Mouse (Mus musculus) left cerebral cortex, postnatal 36 days (tissue): ENCODE data around the gene Calml3. TPM values are rescaled to one million over a fixed set of nuclear protein-coding genes. Genes with fewer than 3 reads are reported as not detected.
"Not testable (repeated sequence)": the region's sequence is repeated elsewhere in the genome, so short reads cannot be mapped to it uniquely, and the experiment has no call there.

Experiments
- DNase-seq, 2 experiments: peaks; one replicate each; pipeline ENCODE4 v3.0.0; 2021 to 2022; ENCODE audit warnings: low spot score in 2 of 2, mixed read lengths in 1 of 2
- intact Hi-C: fragments of 180-260 bp; cut with DNase I; formaldehyde crosslinking; loops from one replicate; pipeline ENCODE4 v1.15.1; 2025
- total RNA-seq, 2 experiments: library from RNA; stranded (reverse); gene quantifications; 2 replicates each; pipeline ENCODE4 v1.2.3; 2021

The Calml3 gene
- total RNA-seq: not detected

DNA sequence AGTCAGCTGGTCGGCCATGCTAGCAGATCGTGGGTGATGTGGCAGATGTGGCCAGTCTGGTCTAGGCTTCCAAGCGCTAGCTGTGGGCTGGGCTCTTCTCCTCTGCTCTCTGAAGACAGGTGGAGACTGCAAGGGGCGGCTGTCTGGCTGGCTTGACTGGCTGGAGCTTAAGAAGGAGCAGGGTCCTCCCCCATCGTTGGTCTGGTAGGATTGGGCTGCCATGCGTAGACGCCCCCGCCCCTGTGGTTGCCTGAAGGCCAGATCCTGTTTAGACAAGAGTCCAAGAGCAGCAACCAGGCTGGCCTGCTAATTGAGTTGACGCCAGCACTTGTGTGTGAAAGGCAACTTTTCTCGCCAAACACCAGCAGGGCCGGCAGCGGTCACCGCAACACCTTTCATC, at the start of gene Calml3:
TSS of gene Calml3 (minus strand) at position 131 of the 400 bp plus-strand sequence.
- DNase-seq: no peak
- intact Hi-C loops: no loop called here

DNA sequence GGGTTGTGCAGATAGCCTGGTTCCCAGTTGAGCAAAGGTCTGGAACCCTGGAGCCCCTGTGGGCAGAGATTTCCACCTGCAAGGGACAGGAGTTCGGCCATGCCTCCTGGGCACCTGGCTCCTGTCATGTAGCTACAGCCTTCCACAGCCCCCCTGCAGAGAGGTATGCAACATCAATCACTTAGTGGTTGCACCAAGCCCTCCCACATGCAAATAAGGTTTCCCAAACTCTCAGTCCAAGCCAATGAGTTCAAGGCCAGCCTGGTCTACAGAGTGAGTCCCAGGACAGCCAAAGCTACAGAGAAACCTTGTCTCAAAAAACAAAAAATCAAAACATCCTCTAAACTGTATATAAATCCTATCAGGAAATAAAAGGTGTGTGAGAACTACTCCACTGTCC, 46.2 kb upstream of the Calml3 start:
- no peak for DNase-seq
- intact Hi-C loops: no loop called here

DNA sequence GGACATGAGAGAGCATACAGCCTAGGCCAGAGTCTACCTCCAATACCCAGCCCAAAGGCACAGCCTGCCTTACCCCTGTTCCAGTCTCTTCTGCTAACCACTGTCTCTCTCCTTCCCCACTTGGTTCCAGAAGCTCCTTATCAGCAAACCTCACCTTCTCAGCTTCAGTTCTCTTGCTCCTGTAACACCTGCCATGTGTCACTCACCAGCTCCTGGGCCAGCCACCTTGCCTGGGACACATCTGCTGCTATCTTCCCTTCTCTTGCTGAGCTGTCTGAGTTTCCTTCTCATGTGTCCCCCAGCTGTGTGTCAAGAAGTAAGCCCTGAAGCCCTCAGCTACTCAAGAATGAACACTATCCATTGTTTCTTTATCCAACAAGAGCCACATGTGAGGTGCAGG, 36.5 kb upstream of the Calml3 start:
- intact Hi-C loops, DNase-seq: not testable (repeated sequence)

DNA sequence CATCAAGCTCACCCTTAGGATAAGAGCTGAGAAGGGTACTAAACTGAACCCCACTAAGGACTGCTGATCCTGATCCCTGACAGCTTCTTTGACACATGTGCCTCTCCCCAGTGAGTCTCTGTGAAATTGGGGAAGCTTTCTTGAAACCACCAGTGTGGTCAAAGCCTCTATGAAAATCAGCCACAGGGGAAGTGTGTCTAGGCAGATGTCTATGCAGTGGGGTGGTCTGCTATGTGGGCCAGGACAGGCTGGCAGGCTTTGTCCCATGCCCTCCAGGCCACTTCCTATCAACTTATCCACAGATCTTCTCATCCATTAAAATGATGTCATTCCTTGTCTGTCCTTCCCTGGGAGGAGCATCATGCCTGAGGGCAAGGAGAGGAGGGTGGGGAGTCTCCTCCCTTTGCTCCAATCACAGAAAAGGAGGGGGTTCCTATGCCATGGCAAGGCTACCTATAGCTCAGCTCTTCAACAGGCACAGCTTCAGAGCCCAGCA, 33.2 kb upstream of the Calml3 start, which contains the start of gene Calm4:
TSS of gene Calm4 (plus strand) at position 446 of the 496 bp plus-strand sequence.
- DNase-seq, intact Hi-C loops: not testable (repeated sequence)

DNA sequence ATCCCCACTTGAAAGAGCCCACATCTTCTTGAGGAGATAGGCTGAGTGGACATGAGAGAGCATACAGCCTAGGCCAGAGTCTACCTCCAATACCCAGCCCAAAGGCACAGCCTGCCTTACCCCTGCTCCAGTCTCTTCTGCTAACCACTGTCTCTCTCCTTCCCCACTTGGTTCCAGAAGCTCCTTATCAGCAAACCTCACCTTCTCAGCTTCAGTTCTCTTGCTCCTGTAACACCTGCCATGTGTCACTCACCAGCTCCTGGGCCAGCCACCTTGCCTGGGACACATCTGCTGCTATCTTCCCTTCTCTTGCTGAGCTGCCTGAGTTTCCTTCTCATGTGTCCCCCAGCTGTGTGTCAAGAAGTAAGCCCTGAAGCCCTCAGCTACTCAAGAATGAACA, 29.5 kb upstream of the Calml3 start:
- intact Hi-C loops: not testable (repeated sequence)

DNA sequence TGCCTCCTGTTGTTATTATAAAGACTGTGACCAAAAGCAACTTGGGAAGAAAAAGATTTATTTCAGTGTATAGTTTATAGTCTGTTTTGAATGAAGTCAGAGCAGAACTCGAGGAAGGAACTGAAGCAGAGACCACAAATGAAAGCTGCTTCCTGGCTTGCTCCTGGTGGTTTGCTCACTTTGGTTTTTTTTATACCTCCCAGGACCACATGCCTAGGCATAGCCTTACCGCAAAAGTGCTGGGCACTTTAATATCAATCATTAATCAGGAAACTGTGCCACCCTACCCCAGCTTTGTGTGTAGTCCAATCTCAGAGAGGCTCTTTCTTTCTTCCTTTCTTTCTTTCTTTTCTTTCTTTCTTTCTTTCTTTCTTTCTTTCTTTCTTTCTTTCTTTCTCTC, 28.3 kb upstream of the Calml3 start:
- intact Hi-C loops: no loop called here
- no peak for DNase-seq

More for the DNA sequence above, 29.5 kb upstream of the Calml3 start:
- DNase-seq: not testable (repeated sequence)

DNA sequence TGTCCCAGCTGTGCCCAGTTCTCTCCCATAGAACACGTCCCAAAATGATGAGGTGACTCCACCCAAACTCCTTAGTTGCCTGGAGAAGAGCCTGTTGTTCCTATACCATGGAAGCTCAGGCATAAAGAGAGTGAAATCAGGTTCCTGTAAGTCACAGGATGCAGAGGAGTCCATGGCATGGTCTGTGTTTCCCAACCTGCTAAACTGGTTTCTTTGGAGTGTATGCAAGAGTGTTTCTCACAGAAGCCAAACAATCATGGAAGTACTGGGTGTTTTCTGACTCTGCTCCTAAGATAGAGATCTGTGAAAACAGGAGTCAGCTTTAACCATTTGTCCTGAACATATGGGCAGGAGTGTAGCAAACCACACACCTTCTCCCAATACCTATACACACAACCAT, 27.9 kb upstream of the Calml3 start:
- intact Hi-C loops: no loop called here

DNA sequence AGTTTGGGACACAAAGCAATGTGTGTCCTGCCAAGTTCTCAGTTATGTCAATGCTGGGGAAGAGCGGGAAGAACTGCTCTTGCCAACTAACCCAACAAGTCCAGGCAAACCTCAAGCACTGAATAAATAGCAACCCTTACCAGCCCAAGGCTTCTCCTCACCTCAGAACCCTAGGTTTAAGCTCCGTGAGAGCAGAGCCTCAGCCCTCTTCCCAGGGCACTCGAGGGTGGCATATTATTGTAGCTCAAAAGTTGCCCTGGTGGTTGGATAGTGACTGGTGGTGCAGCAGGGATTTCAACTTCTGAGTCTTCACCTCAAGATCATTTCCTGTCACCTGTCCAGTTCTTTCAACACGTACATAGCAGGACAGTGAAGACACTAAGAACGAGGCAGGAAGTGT, 27.4 kb upstream of the Calml3 start:
- DNase-seq: no peak
- intact Hi-C loops: no loop called here

More for the DNA sequence above, 27.9 kb upstream of the Calml3 start:
- DNase-seq: no peak

DNA sequence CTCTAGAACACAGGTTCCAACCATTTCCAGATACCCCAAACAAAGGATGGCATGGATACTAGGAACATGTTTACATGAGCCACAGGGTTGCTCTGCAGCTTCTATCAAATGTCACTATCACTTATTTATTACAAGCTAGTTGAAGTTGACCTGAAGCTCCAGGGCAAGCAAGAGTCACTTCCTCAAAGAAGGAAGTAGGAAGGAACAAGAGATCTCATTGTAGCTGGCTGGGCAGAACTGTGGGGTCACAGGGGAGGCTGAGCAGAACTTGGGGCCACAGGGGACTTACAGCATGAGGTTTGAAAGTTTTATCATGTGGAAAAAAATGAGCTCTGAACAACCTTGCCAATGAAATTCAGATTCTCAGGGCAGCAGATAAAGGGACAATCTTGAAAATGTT, 21.6 kb upstream of the Calml3 start:
- no peak for DNase-seq
- intact Hi-C loops: no loop called here

DNA sequence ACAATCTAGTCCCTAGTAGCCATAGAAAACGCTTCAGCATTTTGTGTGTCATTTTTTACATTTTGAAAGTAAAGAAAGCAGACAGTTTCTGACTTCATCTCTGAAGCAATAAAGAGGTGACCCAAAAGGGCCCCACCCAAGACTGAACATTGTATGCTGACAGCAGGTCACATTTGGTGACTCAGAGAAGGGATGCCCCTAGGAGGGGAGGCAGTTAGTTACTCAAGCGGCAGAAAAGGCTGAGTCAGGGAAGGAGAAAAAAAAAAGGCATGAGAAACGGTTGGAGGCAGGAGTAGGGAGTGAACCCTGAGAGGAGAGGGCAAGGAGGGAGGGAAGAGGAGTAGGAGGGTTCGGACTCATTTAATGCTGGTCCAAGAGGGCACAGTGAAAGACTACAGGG, 18.0 kb upstream of the Calml3 start:
- intact Hi-C loops: no loop called here
- DNase-seq: no peak

DNA sequence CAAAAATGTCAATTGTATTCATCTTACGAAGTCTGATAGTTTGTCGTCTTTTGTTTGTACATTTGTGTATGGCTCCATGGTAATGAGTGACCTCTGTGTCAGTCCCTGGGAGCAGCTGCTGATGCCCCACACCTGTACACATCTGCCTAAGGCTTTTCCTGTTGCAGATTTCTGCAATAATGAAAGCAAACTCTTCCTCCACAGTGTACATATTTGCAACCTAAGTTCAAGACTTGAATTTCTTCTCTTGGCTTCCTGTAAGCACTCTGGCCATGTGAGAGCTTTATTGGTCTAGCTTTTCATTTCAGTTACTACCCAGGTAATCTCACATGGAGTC, 14.6 kb upstream of the Calml3 start:
- intact Hi-C loops: no loop called here
- DNase-seq: no peak

DNA sequence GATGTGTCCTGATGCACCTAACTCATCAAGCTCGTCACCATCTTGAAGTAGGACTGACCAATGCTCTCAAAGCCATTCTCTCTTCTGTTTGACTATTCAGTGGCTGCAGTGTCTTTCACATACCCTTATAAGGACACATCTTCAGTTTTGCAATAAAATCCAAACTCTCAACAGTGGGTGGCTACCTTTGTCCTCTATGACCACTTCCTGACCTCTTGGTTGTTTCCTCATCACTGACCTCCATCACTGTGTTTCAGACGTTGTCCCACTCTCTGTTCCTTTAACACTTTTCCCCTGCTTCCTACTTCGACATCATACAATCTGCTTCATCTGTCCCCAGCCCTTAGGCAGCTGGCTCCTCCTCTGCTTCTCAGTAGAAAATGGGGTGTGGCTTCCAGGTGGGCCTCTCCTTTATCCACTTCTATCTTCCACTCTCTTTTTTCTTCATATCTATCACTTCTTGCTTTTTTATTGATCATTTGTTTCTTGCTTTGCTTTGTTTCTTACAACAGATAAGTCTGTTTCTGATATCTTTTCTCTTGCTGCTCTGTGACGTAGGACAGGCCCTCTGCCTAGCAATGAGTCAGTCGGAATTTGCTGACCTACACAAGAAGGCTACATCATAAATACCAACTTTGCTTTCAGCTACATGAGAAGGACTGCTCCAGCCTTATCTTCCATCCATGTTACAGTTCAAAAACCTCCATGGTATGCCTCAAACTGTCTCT, 14.1 kb upstream of the Calml3 start:
- no peak for DNase-seq
- intact Hi-C loops: no loop called here

DNA sequence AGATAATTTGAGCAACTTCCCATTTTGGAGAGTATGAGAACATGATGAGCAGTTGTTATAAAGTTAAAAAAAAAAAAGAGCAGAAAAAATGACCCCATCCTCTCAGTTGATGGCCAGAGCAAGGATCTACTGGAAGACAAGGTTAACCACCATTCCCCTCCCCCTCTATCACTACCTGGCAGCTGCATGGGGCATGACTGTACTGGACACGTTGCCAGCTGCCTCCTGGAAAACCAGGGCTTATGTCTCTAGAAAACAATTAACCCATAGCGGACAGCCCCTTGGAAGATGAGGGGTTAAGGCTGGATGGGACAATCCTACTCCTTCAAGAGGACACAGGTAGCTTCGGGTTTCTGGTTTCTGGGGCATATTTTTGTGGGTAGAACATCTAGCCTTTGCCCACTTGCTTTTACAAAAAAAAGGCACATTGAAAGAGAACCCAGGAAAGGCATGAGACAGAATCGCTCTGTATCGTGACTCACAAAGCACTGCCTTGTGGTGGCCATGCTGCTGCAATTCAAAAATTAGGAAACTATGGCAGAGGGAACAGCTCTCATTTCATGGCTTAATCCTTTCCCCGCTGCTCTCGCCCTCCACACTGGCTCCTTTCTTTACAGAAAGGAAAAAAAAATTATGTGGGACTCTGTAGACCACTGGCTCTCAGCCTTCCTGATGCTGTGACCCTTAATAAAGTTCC, 3.2 kb upstream of the Calml3 start:
- intact Hi-C loops: no loop called here
- DNase-seq: no peak

DNA sequence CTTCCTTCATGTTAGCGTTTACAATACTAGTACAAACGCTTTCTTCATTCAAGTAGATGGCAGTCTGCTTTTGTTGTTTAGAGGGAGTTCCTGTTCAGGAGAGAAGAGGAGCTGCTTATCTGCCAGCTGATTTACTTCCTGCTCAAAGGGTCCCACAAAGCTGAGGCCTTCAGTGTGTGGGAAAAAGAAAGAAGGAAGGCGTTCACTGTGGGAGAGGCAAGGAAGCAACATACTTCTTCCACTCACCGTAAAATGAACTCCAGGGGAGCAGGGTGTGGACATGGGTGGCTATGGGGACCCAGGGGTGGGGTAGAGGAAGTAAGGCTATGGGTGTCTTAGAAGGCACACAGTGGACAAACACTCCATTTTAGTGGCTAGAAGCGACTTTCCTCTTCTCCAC, 1.5 kb upstream of the Calml3 start:
- intact Hi-C loops: no loop called here
- no peak for DNase-seq

DNA sequence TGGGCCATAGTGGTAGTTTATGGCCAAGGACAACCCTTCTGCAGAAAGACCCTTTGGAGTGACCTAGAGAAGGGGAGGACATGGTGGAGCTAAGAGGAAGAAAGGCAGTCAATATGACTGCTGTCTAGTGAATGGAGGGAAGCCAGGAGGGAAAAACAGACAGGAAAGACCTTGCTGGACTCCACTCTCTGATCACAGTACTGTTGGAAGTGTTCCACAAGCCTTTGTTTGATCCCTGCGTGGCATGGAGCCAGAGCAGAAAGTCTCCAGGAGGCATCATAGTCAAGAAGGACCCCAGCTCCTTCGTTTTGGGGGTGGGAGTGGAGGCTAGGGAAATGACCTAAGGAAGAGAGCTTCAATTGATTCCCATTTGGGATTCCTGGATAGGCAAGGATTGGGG, 1.0 kb upstream of the Calml3 start:
- intact Hi-C loops: no loop called here
- DNase-seq: no peak

DNA sequence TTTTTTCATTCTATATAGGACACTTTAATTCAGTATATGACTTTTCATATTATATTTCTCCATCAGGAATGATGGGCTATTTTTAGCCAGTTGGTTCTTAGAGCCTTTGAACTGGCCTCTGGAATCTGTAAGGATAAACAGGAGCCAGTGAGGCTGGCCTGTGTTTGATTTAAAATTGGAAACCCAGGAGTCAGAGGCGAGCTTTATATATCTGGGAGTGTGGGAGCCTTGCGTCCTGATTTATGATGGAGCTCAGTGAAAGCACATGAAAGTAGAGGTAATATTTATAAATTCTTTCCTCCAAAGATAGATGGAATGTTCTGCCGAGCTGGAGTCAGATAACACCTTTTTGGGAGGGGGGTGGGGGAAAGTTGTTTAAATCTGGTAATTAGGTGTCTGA, 4.7 kb downstream of the Calml3 start:
- intact Hi-C loops: no loop called here
- no peak for DNase-seq

DNA sequence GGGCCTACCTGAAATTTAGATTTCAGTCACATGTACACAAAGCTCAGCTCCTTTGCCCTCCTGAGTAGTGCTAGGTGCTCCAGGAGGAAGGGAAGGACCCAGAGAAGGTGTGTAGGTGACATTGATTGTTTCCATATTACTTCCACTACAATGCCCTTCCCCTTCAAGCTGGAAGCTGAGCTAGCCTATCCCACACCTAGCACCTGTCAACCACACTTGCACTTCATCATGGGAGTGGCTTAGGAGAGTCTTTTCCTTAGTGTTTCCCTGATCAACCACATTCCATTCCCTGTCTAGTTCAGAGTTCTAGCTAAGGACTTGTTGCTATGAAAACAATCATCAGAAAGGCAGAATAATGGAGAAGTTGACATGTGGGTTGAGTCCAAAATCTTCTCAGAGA, 5.4 kb downstream of the Calml3 start:
- intact Hi-C loops: no loop called here
- no peak for DNase-seq

DNA sequence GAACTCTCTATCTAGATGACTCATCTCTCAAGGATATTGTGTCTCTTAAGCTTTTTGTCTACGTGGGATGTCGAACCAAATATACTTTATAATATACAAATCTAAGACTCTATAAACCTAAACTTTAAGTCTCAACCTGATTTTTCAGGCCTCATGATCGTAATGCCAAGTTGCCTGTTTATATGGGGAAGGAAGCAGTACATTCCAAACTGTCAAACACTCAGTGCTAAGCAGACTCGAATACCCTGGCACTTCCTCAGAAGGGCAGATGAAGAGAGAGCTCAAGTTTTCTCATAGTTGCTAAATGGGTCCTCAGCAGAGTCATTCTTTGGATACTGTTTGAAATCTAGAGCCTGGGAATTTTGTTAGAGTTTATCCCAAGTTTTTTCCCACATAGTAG, 7.5 kb downstream of the Calml3 start:
- intact Hi-C loops: no loop called here
- no peak for DNase-seq

DNA sequence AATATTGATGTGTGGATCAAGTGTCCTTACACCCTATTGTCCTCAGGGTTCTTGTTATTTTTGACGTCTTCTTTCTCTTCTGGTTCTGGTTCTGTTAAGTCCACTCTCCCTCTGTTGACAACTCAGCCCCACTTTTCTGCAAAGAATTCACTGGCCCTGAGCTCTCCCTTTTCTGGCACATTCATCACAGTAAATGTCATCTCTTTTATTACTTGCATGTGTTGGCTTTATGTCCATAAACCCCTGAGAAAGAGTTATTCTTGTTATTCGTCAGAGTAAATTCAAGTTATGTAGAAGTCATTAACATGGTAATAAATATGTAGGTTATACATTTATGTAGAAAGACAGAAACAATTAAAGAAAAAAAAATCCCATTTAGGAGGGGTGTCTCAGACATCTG, 14.6 kb downstream of the Calml3 start:
- intact Hi-C loops: no loop called here
- no peak for DNase-seq

DNA sequence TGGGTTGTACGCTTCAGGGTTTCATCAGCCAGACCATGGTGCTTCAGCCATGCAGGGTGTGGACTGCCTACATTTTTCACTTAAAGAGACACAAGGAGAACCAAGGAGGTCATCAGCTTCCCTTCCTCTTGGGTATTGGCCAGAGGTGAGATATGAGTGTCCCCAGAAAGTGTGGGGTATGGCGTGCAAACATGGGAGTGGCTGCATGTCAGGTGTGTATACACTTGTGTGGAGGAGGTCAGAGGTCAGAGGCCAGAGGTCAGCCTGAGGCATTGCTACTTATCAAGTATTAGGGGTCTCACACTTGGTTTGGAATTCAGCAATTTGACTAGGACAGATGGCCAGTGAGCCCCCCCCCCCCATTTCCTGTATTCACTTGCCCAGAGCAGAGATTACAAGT, 15.5 kb downstream of the Calml3 start:
- intact Hi-C loops: no loop called here
- DNase-seq: no peak

DNA sequence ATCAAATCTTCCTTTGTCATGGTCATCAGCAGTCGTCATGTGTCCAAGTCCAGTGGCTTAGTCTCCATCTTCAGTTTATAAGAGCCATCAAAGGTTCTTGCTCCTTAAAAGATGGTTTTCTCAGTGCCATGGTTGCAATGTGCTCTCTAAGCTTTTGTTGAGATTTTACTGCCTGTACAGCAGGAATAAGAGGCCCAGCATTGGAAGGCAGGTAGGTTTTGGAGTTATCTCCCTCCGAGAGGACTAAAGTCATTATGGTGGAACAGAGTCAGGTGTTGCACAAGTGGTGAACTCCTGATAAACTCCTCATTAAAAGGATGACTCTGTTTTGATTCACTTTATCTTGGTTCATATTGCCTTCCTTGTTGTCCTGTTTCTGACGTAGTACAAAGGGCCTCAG, 16.5 kb downstream of the Calml3 start:
- intact Hi-C loops: no loop called here
- no peak for DNase-seq
